Mouse (Mus musculus) hindbrain, embryonic 12.5 days (tissue): ENCODE measurements around the gene Tcf19. TPM values are rescaled to one million over a fixed set of nuclear protein-coding genes. Genes with fewer than 3 reads are reported as not detected.
A peak's percentile ranks its signal among the peaks of the same experiment; 100 is the strongest.

ENCODE experiments used
- ATAC-seq: fragments of 200-750 bp; cut with Nextera tagmentation; 2 replicates; pipeline ENCODE4 v1.8.0; 2017; ENCODE audit warnings: moderate TSS enrichment; ENCODE audit not compliant: low FRiP score
- H3K27ac ChIP-seq: fragments of 300-500 bp; sonication (generic); 2 replicates; pipeline ENCODE4 v1.5.1; 2016; ENCODE audit warnings: mild to moderate bottlenecking
- H3K27me3 ChIP-seq: fragments of 300-500 bp; sonication (generic); 2 replicates; pipeline ENCODE4 v1.6.1; 2016; ENCODE audit warnings: mild to moderate bottlenecking
- H3K36me3 ChIP-seq: fragments of 300-500 bp; sonication (generic); 2 replicates; pipeline ENCODE4 v1.6.1; 2016; ENCODE audit warnings: mild to moderate bottlenecking
- H3K4me1 ChIP-seq: fragments of 300-500 bp; sonication (generic); 2 replicates; pipeline ENCODE4 v1.6.1; 2016
- H3K4me2 ChIP-seq: fragments of 300-500 bp; sonication (generic); replicated peaks from 2 replicates; pipeline ENCODE4 v1.6.1; 2016; ENCODE audit warnings: mild to moderate bottlenecking
- H3K4me3 ChIP-seq: fragments of 300-500 bp; sonication (generic); 2 replicates; pipeline ENCODE4 v1.5.1; 2016; ENCODE audit warnings: mild to moderate bottlenecking
- H3K9ac ChIP-seq: fragments of 300-500 bp; sonication (generic); 2 replicates; pipeline ENCODE4 v1.6.1; 2016; ENCODE audit warnings: mild to moderate bottlenecking, moderate library complexity
- H3K9me3 ChIP-seq: fragments of 300-500 bp; sonication (generic); replicated peaks from 2 replicates; pipeline ENCODE4 v1.6.1; 2016; ENCODE audit warnings: mild to moderate bottlenecking
- WGBS: fragments of 180-500 bp; shearing (Covaris S2); methylation state at CpG from one replicate; pipeline ENCODE4 v1.1.7; 2016; 5-methylcytosine and 5-hydroxymethylcytosine counted together
- polyA plus RNA-seq: library from polyadenylated mRNA; unstranded; fragments of >200 nt; fragmentation: Nextera tagmentation; extraction: Ambion mirVana; gene quantifications from 2 replicates; pipeline ENCODE4 v1.2.1, GENCODE M21; 2016

Gene Tcf19
- polyA plus RNA-seq: 37.3 and 37.6 TPM in 2 replicates

DNA sequence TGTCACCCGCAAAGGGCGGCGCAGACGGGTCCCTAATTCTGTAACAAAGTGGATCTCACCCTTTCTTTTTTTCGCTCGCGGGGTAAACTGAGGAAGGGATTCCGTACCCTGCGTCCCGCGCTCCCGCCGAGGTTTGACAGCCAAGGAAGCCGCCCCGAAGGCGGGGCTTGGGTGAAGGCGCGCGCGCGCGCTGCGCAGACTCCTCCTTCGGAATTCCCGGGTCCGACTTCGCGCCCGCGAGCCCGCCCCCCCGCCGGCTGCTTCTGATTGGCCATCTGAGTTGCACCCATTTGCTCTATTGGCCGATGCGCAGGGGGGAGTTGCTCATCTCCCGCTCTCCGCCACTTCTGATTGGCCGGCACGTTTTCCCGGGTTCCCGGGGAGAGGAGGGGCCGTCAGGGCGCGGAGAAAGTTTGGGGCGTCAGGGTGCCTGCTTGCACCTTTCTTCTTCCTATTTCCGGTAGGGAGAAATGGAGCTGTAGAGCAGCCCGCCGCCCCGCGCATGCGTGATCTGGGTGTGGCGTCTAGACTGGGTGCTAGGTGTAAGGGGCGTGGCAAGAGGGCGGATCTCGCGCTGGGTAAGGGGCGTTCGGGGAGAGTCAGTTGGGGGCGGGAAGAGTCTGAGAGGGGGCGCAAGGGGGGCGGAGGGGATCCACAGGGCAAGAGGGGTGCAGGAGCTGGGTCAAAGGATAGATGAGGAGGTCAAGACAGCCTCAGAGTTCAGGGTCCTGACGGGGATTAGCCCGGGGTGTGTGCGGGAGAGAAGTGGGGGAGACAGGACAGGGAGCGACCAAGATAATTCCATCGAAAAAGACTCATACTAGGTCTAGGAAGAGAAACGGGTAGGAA is at the start of gene Tcf19, which contains the start of gene Cchcr1:
Gene Tcf19 (minus strand): TSS at position 173 of the 849 bp plus-strand sequence.
Gene Cchcr1 (plus strand): TSS at position 449 of the 849 bp plus-strand sequence.
- WGBS: under 1% methylated on average over 67 of the region's 67 CpGs
- Histone ChIP-seq H3K27ac (0 out of 2 replicates have a peak within 1 kb of the TSS, but pooled peaks have one; percentile 40), H3K9me3 (no peaks in the 10 kb centered on the region), H3K4me3 (peak within 1 kb of the TSS; percentile 55), H3K9ac (peak within 1 kb of the TSS; percentile 59), H3K27me3 (peaks cover 5% of the 10 kb centered on the region; the same call in 1 of the 2 replicates), H3K36me3 (0 out of 2 replicates have a peak, but pooled peaks cover 7% of the 10 kb centered on the region), H3K4me2 (peak within 1 kb of the TSS; percentile 77), H3K4me1 (peaks cover 32% of the 10 kb centered on the region)
- peak; percentile 92 for ATAC-seq

DNA sequence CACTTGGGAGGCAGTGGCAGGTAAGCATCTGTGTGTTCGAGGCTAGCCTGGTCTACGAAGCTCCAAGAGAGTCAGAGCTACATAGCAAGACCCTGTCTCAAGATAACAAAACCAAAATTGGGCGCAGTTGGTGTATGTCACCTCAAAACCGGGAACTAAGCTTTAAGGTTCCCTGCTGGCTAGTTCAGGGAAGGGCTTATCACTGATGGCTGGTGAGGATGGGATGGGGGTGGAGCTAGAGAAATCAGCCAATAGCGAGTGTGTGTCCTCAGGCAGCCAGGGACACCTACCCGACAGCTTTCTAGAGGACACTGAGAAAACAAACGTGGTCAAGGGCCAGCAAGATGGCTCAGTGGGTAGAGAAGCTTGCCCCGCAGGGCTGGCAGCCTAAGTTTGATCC is 41.6 kb upstream of the Tcf19 start:
- ATAC-seq: no peak
- no peak overlapping the region for H3K4me3 ChIP-seq
- no peaks in the 10 kb centered on the region for H3K36me3 ChIP-seq
- no peaks in the 10 kb centered on the region for H3K9me3 ChIP-seq
- no peaks in the 10 kb centered on the region for H3K4me1 ChIP-seq
- H3K4me2 ChIP-seq: no peak overlapping the region
- H3K27ac ChIP-seq: no peak overlapping the region
- no peak overlapping the region for H3K9ac ChIP-seq
- 63% methylated on average over 8 of the region's 8 CpGs for WGBS
- H3K27me3 ChIP-seq: no peaks in the 10 kb centered on the region

DNA sequence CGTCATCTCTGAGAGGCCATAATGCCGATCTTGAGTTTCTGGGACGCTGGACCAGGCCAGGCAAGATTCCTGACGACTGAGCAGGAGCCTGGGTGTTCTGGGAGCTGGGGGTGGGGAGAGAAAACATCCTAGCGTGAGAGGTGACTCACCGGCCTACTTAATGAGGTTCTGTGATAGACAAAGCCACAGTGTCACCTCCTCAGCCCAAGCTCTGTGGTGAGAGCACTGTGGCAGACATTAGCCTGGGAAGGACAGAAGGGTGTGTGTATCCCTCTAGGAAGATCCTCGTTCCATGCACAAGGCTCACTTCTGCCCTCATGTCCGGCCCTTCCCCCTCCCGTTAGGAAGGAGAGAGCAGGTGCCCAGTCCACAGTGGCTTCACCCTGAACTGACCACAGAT is 40.7 kb upstream of the Tcf19 start:
- no peaks in the 10 kb centered on the region for H3K36me3 ChIP-seq
- H3K27ac ChIP-seq: no peak overlapping the region
- no peak overlapping the region for H3K9ac ChIP-seq
- no peak overlapping the region for H3K4me3 ChIP-seq
- H3K4me1 ChIP-seq: no peaks in the 10 kb centered on the region
- 82% methylated on average over 9 of the region's 9 CpGs for WGBS
- ATAC-seq: no peak
- no peaks in the 10 kb centered on the region for H3K27me3 ChIP-seq
- no peaks in the 10 kb centered on the region for H3K9me3 ChIP-seq
- H3K4me2 ChIP-seq: no peak overlapping the region

DNA sequence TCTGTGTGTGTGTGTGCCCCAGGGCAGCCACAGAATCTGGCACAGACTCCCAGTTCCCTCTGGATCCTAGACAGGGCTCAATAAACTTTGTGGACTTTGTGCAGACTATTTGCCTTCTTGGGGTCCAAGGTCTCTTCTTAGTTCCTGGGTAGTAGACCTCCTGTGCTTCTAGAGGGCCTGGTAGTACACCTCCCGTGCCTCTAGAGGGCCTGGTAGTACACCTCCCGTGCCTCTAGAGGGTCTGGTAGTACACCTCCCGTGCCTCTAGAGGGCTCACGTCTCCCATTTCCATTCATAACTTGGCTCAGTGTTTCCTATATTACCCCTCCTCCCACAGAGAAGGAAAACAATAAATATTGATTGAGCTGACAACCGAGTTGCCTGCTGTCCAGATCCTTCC is 40.2 kb upstream of the Tcf19 start:
- Histone ChIP-seq H3K27ac (no peak overlapping the region), H3K4me2 (no peak overlapping the region), H3K27me3 (0 out of 2 replicates have a peak, but pooled peaks cover 5% of the 10 kb centered on the region), H3K9ac (no peak overlapping the region), H3K36me3 (no peaks in the 10 kb centered on the region), H3K9me3 (no peaks in the 10 kb centered on the region), H3K4me1 (no peaks in the 10 kb centered on the region), H3K4me3 (no peak overlapping the region)
- 32% methylated on average over 5 of the region's 5 CpGs for WGBS
- ATAC-seq: no peak

DNA sequence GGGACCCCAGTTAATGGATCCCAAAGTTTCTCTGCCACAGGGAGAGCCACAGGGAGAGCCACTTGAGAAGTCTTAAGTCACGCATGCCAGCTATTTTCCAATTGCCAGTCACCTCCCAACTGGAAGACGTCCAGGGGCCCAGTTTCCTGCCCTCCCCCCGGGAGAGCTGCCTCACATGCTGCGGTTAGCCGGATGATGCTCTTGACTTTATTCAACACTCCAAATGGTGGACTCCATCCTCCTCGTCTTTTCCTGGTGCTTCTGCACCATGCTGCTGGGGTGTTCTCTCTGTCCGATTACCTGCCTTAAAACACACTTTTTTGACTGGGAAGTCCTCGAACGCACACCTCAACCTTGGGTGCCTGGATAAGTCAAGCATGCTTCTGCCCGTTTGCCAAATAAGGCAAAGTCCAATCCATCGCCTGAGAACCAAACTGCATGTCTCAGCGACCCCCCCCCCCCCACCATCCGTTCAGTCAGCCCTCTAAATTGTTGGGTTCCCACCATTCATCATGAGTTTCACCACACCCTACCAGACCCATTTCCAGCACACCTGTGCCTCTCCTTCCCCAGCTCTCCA is 39.7 kb upstream of the Tcf19 start:
- no peak for ATAC-seq
- Histone ChIP-seq H3K36me3 (no peaks in the 10 kb centered on the region), H3K9ac (no peak overlapping the region), H3K27me3 (0 out of 2 replicates have a peak, but pooled peaks cover 6% of the 10 kb centered on the region), H3K4me3 (no peak overlapping the region), H3K4me1 (no peaks in the 10 kb centered on the region; the same call in 1 of the 2 replicates), H3K9me3 (no peaks in the 10 kb centered on the region), H3K27ac (no peak overlapping the region), H3K4me2 (no peak overlapping the region)
- 91% methylated on average over 13 of the region's 13 CpGs for WGBS

DNA sequence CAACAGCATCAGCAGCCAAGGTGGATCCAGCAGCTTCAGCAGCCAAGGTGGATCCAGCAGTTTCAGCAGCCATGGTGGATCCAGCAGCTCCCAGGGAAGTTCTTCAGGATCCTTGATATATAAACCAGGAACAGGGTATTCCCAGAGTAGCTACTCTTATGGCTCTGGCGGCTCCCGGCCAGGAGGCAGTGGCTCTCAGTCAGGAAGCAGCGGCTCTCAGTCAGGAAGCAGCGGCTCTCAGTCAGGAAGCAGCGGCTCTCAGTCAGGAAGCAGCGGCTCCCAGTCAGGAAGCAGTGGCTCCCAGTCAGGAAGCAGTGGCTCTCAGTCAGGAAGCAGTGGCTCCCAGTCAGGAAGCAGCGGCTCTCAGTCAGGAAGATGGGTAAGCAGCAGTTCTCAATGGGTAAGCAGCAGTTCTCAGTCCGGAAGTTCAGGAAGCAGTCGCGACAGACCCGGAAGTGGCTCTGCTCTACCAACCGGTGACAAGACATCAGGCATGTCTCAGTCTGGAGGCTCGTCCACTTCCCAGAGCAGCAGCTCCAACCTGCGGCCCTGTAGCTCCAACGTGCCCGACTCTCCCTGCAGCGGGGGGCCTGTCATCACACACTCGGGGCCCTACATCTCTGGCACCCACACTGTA is 38.3 kb upstream of the Tcf19 start:
- H3K36me3 ChIP-seq: no peaks in the 10 kb centered on the region
- no peak overlapping the region for H3K27ac ChIP-seq
- H3K4me2 ChIP-seq: no peak overlapping the region
- H3K27me3 ChIP-seq: 0 out of 2 replicates have a peak, but pooled peaks cover 6% of the 10 kb centered on the region
- H3K9ac ChIP-seq: no peak overlapping the region
- no peak overlapping the region for H3K4me3 ChIP-seq
- H3K4me1 ChIP-seq: peaks cover 4% of the 10 kb centered on the region; the same call in 1 of the 2 replicates
- H3K9me3 ChIP-seq: no peaks in the 10 kb centered on the region
- whole genome bisulfite sequencing: 95% methylated on average over 18 of the region's 18 CpGs
- no peak for ATAC-seq

DNA sequence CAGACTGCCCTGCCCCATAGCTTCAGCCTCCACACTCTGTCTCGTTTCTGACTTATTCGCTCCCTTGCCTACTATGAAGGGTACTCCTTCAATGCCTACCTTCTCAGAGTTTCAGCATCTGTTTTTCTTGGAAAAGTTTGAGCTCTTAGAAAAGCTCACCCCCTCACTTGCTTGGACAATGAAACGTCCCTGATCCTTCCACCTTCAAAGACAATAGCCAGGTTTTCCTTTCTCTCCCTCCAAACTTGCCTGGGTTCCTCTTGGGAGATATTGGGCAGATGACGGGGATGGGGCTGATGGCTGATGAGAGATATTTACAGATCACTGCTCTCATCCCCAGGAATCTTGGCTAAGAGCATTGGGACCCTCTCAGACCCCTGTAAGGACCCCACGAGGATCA is 37.7 kb upstream of the Tcf19 start:
- no peak for ATAC-seq
- no peak overlapping the region for H3K9ac ChIP-seq
- H3K27me3 ChIP-seq: 0 out of 2 replicates have a peak, but pooled peaks cover 6% of the 10 kb centered on the region
- no peak overlapping the region for H3K4me2 ChIP-seq
- H3K4me3 ChIP-seq: no peak overlapping the region
- no peaks in the 10 kb centered on the region for H3K36me3 ChIP-seq
- no peaks in the 10 kb centered on the region for H3K9me3 ChIP-seq
- H3K27ac ChIP-seq: no peak overlapping the region
- peaks cover 7% of the 10 kb centered on the region; the same call in 1 of the 2 replicates for H3K4me1 ChIP-seq
- WGBS: 84% methylated on average over 5 of the region's 5 CpGs

DNA sequence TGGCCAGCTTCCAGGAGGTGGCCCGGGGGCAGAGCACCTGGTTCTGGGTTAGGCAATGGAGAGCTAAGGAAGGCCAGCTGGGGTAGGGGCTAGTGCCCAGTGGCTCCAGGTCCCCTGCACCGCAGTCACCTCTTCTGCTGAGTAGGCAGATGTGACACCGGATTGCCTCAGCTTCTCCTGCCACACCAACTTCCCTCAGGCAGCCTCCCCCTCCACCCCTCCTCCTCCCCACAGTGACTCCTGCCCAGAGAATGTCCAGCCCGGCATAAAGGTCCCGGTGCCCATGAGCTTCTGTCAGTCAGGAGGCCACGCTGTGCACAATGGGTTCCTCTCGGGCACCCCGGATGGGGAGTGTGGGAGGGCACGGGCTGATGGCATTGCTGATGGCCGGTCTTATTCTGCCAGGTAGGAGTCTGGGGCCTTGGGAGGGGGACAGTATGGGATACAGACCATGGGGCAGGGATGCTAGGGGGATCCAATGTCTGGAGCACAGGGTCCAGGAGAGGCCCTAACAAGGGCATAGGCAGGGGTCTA is 35.3 kb upstream of the Tcf19 start, which contains the start of gene Cdsn:
Gene Cdsn (plus strand): TSS at position 248 of the 534 bp plus-strand sequence.
- Histone ChIP-seq H3K9me3 (no peaks in the 10 kb centered on the region), H3K4me1 (peaks cover 14% of the 10 kb centered on the region), H3K4me3 (no peak within 1 kb of the TSS), H3K9ac (no peak within 1 kb of the TSS), H3K27me3 (0 out of 2 replicates have a peak, but pooled peaks cover 6% of the 10 kb centered on the region), H3K36me3 (no peaks in the 10 kb centered on the region), H3K4me2 (no peak within 1 kb of the TSS), H3K27ac (no peak within 1 kb of the TSS)
- ATAC-seq: no peak
- 72% methylated on average over 10 of the region's 10 CpGs for WGBS

DNA sequence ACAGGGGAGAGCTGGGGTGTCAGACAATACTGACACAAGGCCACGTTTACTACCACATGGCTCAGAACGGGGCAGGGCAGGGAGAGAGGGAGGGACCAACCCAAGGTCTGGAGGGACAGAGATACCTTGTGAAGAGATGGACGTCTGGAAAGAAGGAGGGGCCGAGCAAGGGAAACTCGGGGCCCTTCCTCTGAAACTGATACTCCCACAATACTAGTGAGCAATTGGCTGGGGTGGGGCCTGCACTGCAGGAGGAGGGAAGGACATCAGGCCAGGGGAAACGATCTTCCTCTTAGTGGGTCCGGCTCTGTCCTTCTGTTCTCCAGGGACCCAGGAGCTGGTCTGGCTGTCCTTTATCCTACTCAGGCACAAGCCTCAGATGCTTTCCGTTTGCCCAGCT is 34.2 kb upstream of the Tcf19 start:
- H3K27me3 ChIP-seq: 0 out of 2 replicates have a peak, but pooled peaks cover 6% of the 10 kb centered on the region
- no peak overlapping the region for H3K4me2 ChIP-seq
- H3K9ac ChIP-seq: no peak overlapping the region
- H3K4me3 ChIP-seq: no peak overlapping the region
- whole genome bisulfite sequencing: 51% methylated on average over 8 of the region's 8 CpGs
- no peak for ATAC-seq
- peaks cover 22% of the 10 kb centered on the region for H3K4me1 ChIP-seq
- H3K9me3 ChIP-seq: no peaks in the 10 kb centered on the region
- no peaks in the 10 kb centered on the region for H3K36me3 ChIP-seq
- no peak overlapping the region for H3K27ac ChIP-seq

DNA sequence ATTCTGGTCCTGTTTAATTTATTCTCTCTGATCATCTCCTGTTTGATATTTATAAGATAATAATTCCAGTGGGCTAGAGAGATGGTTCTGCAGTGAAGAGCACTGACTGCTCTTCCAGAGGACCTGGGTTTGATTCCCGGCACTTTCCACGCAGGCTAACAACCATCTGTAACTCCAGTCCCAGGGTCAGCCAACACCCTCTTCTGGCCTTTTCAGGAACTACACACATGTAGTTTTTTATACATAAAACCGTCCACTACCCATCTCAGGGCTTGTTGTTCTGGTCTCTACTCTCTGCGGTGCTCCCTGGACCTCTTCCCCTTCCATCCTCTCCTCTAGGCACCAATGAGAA is 33.5 kb upstream of the Tcf19 start:
- H3K4me3 ChIP-seq: no peak overlapping the region
- H3K9ac ChIP-seq: no peak overlapping the region
- 95% methylated on average over 4 of the region's 4 CpGs for WGBS
- no peaks in the 10 kb centered on the region for H3K36me3 ChIP-seq
- no peak for ATAC-seq
- no peak overlapping the region for H3K4me2 ChIP-seq
- 0 out of 2 replicates have a peak, but pooled peaks cover 6% of the 10 kb centered on the region for H3K27me3 ChIP-seq
- H3K4me1 ChIP-seq: peaks cover 22% of the 10 kb centered on the region
- H3K9me3 ChIP-seq: no peaks in the 10 kb centered on the region
- no peak overlapping the region for H3K27ac ChIP-seq

DNA sequence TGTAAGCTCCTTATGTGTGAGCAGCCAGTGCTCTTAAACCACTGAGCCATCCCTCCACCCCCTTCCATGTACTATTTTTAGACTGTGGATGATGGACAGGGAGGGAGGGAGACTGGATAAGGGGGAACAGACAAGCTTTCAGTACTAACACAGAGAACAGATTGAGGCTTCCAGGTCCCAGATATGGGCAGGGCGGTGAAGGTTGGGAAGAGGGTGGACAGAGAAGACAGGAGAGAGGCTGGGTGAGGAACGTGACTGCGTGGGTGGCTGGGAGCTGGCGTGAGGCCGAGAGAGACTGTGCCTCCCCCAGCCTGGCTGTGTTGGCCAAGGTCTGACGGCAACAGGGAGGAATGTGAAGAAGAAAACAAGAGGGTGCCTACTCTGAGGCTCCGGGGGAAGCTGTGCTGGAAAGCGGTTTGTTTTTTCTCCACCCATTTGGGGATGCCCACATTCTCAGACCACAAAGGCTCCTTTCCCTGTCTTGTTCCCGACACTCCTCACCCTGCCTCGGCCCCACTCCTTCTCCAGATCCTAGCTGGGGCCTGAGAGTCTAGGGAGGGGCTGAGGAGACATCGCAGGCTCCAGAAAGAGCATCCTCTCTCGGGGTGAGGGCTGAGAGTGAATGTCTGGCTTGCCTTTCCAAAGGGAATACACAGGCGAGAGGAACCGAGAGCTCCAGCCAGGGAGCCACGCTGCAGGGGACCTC is 33.0 kb upstream of the Tcf19 start:
- no peaks in the 10 kb centered on the region for H3K9me3 ChIP-seq
- no peak overlapping the region for H3K9ac ChIP-seq
- H3K36me3 ChIP-seq: no peaks in the 10 kb centered on the region
- H3K4me1 ChIP-seq: peaks cover 22% of the 10 kb centered on the region
- no peak for ATAC-seq
- no peak overlapping the region for H3K4me2 ChIP-seq
- WGBS: 48% methylated on average over 15 of the region's 15 CpGs
- H3K27ac ChIP-seq: peak overlapping the region; percentile 55; the same call in 1 of the 2 replicates
- no peak overlapping the region for H3K4me3 ChIP-seq
- 0 out of 2 replicates have a peak, but pooled peaks cover 6% of the 10 kb centered on the region for H3K27me3 ChIP-seq
